In the genomic region with DNA sequence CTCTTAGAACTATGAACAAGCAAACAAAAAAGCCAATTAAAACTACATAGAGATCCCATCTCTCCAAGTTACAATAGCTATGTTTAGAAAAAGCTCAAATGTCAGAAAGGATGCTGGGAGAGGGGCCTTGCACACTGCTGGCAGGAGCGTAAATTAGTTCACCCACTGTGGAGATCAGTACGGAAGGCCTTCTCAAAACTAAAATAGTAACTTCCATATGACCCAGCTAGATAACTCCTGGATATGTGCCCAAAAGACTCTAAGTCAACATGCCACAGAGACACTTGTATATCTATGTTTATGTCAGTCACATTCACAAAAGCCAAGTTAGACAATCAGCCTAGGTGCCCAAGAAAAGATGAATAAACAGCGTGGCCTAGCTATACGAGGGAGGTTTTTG, we compare ENCODE assay signal across 1 mouse cellular context.
TF ChIP-seq lines count a peak whose summit lies in the region.

No protein-coding gene starts in this region.

TF ChIP-seq in MEL, 35 proteins besides CTCF, POLR2A, EP300 and RAD21:
- peak; percentile 78 for TF ChIP-seq TCF12 (IDR thresholded peaks at IDR 0.05; ENCODE audit: low read depth, low read length)
- TF ChIP-seq MAX (IDR thresholded peaks at IDR 0.05; ENCODE audit: low read length), result peak; percentile 62
- TF ChIP-seq ZC3H11A (IDR thresholded peaks at IDR 0.05; ENCODE audit: low read depth, low read length), result 0 out of 2 replicates have a peak, but pooled peaks have one; percentile 10
- peak; percentile 92 for TF ChIP-seq SIN3A (IDR thresholded peaks at IDR 0.05; ENCODE audit: low read length)
- TF ChIP-seq ELF1 (IDR thresholded peaks at IDR 0.05; ENCODE audit: low read depth, low read length), result peak; percentile 33; the same call in 1 of the 2 replicates
- no peak for TF ChIP-seq HCFC1 (IDR thresholded peaks at IDR 0.05; ENCODE audit: low read depth, low read length)
- TF ChIP-seq RCOR1 (IDR thresholded peaks at IDR 0.05; ENCODE audit: low read depth, low read length), result 0 out of 2 replicates have a peak, but pooled peaks have one; percentile 32
- TF ChIP-seq BHLHE40 (IDR thresholded peaks at IDR 0.05; ENCODE audit: borderline replicate concordance, low read depth, low read length), result peak; percentile 34; the same call in 1 of the 2 replicates
- peak; percentile 45 for TF ChIP-seq TAL1 (IDR thresholded peaks at IDR 0.05; ENCODE audit: low read length)
- peak; percentile 76 for TF ChIP-seq MXI1 (IDR thresholded peaks at IDR 0.05; ENCODE audit: low read depth, low read length)
- 0 out of 2 replicates have a peak, but pooled peaks have one; percentile 19 for TF ChIP-seq KAT2A (conservative IDR thresholded peaks at IDR 0.05; ENCODE audit: low read depth, low read length)
- TF ChIP-seq GABPA (IDR thresholded peaks at IDR 0.05; ENCODE audit: low read depth, low read length), result no peak
- no peak for TF ChIP-seq NELFE (IDR thresholded peaks at IDR 0.05; ENCODE audit: low read depth, low read length)
- TF ChIP-seq USF1 (IDR thresholded peaks at IDR 0.05; ENCODE audit: low read depth, low read length), result peak; percentile 39; the same call in 1 of the 2 replicates
- TF ChIP-seq GATA1 (IDR thresholded peaks at IDR 0.05; ENCODE audit: low read depth, low read length), result peak; percentile 85
- TF ChIP-seq ETS1 (IDR thresholded peaks at IDR 0.05; ENCODE audit: low read depth, low read length), result peak; percentile 95
- peak; percentile 53; the same call in 1 of the 2 replicates for TF ChIP-seq TBP (IDR thresholded peaks at IDR 0.05; ENCODE audit: low read depth, low read length)
- peak; percentile 97 for TF ChIP-seq MEF2A (IDR thresholded peaks at IDR 0.05; ENCODE audit: extremely low read depth, insufficient replicate concordance, low read depth, low read length, poor library complexity, severe bottlenecking)
- TF ChIP-seq JUND (IDR thresholded peaks at IDR 0.05; ENCODE audit: low read depth, low read length), result no peak
